In the genomic region with DNA sequence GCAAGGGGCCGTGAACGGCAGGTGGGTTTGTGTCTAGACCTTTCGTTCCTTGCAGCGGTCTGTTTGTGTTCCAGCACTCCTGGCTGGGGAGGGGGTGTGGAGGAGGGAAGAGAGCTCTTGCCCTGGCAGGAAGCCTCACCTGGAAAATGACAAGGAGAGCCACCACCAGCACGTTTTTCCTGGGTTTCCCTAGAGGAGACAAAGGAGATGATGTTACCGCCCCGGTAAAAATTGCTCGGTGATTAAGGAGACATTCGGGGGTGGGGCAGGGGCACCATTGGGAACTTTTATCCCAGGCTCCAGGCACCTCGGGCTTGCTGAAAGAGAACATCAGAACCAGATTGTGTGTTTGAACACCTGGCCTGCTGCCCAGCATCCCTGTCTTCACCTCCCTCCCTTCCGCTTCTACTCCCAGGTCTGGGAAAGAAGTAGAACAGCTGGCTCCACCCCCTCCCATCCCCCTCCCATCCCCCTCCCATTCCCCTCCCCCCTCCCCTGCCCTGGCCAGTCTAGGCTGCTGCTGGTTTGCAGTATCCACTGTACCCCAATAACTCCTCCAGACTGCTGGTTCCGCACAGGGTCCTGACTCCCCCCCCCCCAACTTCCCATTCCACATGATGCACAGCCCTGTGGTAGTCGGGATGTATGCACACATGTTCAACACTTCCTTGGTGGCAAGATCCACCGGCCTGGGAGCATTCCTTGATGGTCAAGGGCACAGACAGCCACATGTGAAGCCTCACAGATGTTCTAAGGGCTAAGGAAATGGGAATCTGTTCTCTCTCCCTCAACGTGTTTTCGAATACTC, we compare ENCODE assay signal across 9 mouse cellular contexts. TPM values are rescaled to one million over a fixed set of nuclear protein-coding genes. Genes with fewer than 3 reads are reported as not detected.
A peak's percentile ranks its signal among the peaks of the same experiment; 100 is the strongest.
DNase-seq lines count a peak whose midpoint lies in the region; ATAC-seq and TF ChIP-seq lines count a peak whose summit lies in the region.
"Had no signal": no experiment of that assay in that cellular context is flagged by ENCODE, and none has a peak within 500 bp of the region (broad histone marks: within the 10 kb centered on the region; RNA-seq: fewer than 3 reads in every experiment).

No protein-coding gene starts in this region.

- TF ChIP-seq CTCF in liver, postnatal 0 days (IDR thresholded peaks at IDR 0.05; ENCODE audit: low read depth), result no peak

- no peak; the same call in 1 of the 2 replicates for ATAC-seq in liver, postnatal 0 days
- peak; percentile 30; the same call in 1 of the 2 replicates for ATAC-seq in hindbrain, embryonic 11.5 days (ENCODE audit: low FRiP score)
- no peak for ATAC-seq in megakaryocyte progenitor cell, adult 5-6 weeks (replicated peaks; ENCODE audit: poor library complexity)
- no peak for ATAC-seq in frontal cortex, adult (ENCODE audit: low TSS enrichment)
- no peak for ATAC-seq in cerebellum, adult (ENCODE audit: insufficient number of reproducible peaks, low FRiP score, low TSS enrichment)

- no peak overlapping the region for H3K4me2 ChIP-seq in liver, postnatal 0 days (ENCODE audit: low read depth, low read length)
- no peak overlapping the region for H3K4me2 ChIP-seq in hindbrain, embryonic 11.5 days (replicated peaks; ENCODE audit: low read depth, low read length)

- no peaks in the 10 kb centered on the region for H3K9me3 ChIP-seq in liver, postnatal 0 days (ENCODE audit: low read length)
- no peaks in the 10 kb centered on the region for H3K9me3 ChIP-seq in hindbrain, embryonic 11.5 days (ENCODE audit: control insufficient read depth, low read length)
- H3K9me3 ChIP-seq: megakaryocyte, embryonic 14.5 days had no signal

- H3K9ac ChIP-seq in liver, postnatal 0 days (replicated peaks), result no peak overlapping the region
- no peak overlapping the region for H3K9ac ChIP-seq in hindbrain, embryonic 11.5 days (ENCODE audit: low read depth, low read length)

- no peak overlapping the region for H3K27ac ChIP-seq in liver, postnatal 0 days (ENCODE audit: low read depth)
- peak overlapping the region; percentile 81; the same call in 1 of the 2 replicates for H3K27ac ChIP-seq in hindbrain, embryonic 11.5 days (ENCODE audit: low read depth, low read length)

- TF ChIP-seq EP300 in liver, postnatal 0 days (IDR thresholded peaks at IDR 0.05; ENCODE audit: low read depth), result no peak

- H3K36me3 ChIP-seq in liver, postnatal 0 days (replicated peaks; ENCODE audit: insufficient read depth, low read length), result no peaks in the 10 kb centered on the region
- H3K36me3 ChIP-seq in hindbrain, embryonic 11.5 days (ENCODE audit: control insufficient read depth, insufficient read depth, low read length), result no peaks in the 10 kb centered on the region

- no peak overlapping the region for H3K4me3 ChIP-seq in liver, postnatal 0 days (ENCODE audit: low read depth, low read length)
- no peak overlapping the region for H3K4me3 ChIP-seq in hindbrain, embryonic 11.5 days (ENCODE audit: low read depth, low read length)
- H3K4me3 ChIP-seq: megakaryocyte, embryonic 14.5 days had no signal

- WGBS in liver, postnatal 0 days (ENCODE audit: insufficient replicate concordance), result 27% methylated on average over 15 of the region's 16 CpGs
- 24% methylated on average over 16 of the region's 16 CpGs for WGBS in hindbrain, embryonic 11.5 days

- peak; percentile 43 for DNase-seq in liver
- no peak for DNase-seq in liver, postnatal 0 days
- DNase-seq in embryo, embryonic 9.5 days (ENCODE audit: extremely low spot score), result peak; percentile 51
- DNase-seq in hindbrain, embryonic 11.5 days (ENCODE audit: low spot score), result peak; percentile 44
- peak; percentile 61 for DNase-seq in neural tube, embryonic 10.5 days (ENCODE audit: extremely low spot score, low spot score)

- no peaks in the 10 kb centered on the region for H3K27me3 ChIP-seq in liver, postnatal 0 days (ENCODE audit: insufficient read depth, low read length)
- H3K27me3 ChIP-seq in hindbrain, embryonic 11.5 days (ENCODE audit: control insufficient read depth, insufficient read depth, low read length), result no peaks in the 10 kb centered on the region

- peaks cover 11% of the 10 kb centered on the region; the same call in 1 of the 2 replicates for H3K4me1 ChIP-seq in liver, postnatal 0 days (ENCODE audit: insufficient read depth)
- peaks cover 19% of the 10 kb centered on the region for H3K4me1 ChIP-seq in hindbrain, embryonic 11.5 days (replicated peaks; ENCODE audit: control insufficient read depth, insufficient read depth, low read length)

RNA-seq across cellular contexts. Expression of gene Ccr7, which starts 5.8 kb away (rescaled TPM):
- polyA plus RNA-seq in liver, postnatal 0 days (2015; fragmentation: Nextera tagmentation; extraction: Ambion mirVana), result 1.5 and 1.6 TPM in 2 replicates
- polyA plus RNA-seq in hindbrain, embryonic 11.5 days (2014; fragmentation: Nextera tagmentation; extraction: Ambion mirVana), result 0.17 and 0.31 TPM in 2 replicates
- total RNA-seq in megakaryocyte progenitor cell, adult 5-6 weeks (2015), result 0.17 and 0.22 TPM in 2 replicates
- not detected in 2 replicates for total RNA-seq in megakaryocyte progenitor cell, adult 5-6 weeks (2017)

RNA-seq across cellular contexts. Expression of gene Tns4, which starts 60.0 kb away (rescaled TPM):
- 0.25 and 0.31 TPM in 2 replicates for polyA plus RNA-seq in liver, postnatal 0 days (2015; fragmentation: Nextera tagmentation; extraction: Ambion mirVana)
- polyA plus RNA-seq in hindbrain, embryonic 11.5 days (2014; fragmentation: Nextera tagmentation; extraction: Ambion mirVana), result 0.50 and 1.1 TPM in 2 replicates
- total RNA-seq in megakaryocyte progenitor cell, adult 5-6 weeks (2015), result 2.1 and 2.4 TPM in 2 replicates
- 1.4 and 1.8 TPM in 2 replicates for total RNA-seq in megakaryocyte progenitor cell, adult 5-6 weeks (2017)
